Mouse (Mus musculus): Measurements from ENCODE around the gene Hist1h3e. TPM values are rescaled to one million over a fixed set of nuclear protein-coding genes. Genes with fewer than 3 reads are reported as not detected.
"Not testable (repeated sequence)": the region's sequence is repeated elsewhere in the genome, so short reads cannot be mapped to it uniquely, and the experiment has no call there.

Gene Hist1h3e
- polyA plus RNA-seq, 1 experiment, result not detected

DNA sequence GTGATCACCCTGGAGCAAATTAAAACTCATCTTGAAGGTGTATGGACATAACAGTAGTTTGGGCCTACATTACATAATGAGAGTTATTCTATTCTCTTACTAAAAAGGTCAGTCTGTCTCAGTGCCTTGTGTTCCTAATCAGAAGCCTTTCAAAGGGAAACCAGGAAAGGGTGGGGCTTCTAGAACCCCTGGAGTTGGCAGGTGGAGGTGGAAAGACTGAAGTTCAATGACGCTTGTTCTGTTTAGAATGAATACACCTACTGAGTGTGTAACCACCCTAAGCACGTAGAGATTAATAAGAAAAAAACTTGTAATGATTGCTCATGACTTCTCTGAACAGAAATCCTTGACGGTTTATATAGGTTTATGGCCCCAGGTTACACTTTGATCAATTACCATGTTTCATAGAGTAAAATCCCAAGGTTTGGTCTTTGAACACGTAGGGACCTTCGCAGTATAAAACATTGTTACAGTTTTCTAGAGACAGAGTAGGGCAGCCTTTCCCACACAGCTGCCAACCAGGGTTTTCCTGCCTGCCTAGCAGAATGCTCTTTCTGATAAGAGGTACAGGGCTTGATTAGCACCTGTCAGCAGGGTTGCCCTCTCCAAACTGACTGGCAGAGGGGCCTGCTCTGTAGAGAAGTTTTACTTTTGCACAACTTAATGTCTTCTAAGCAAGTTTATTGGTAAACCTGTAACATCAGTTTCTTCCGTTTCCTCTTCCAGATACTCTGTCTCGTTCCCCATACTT is 33.6 kb upstream of the Hist1h3e start:
- H3K4me1 ChIP-seq (ENCODE audit: control insufficient read depth, insufficient read depth, low read length), result no peaks in the 10 kb centered on the region
- no peak overlapping the region for H3K27ac ChIP-seq (ENCODE audit: insufficient read depth, low read depth, low read length)
- WGBS, result 91% methylated on average over 7 of the region's 7 CpGs
- TF ChIP-seq CTCF (IDR thresholded peaks at IDR 0.05; ENCODE audit: insufficient read depth, low read depth, low read length), result no peak
- no peak for TF ChIP-seq POLR2A (IDR thresholded peaks at IDR 0.05; ENCODE audit: insufficient read depth, low read depth, low read length)
- no peak overlapping the region for H3K4me3 ChIP-seq (ENCODE audit: insufficient read depth, low read depth, low read length)

GRCm38 (mm10) chr13:23595185-23595584 is 33.0 kb upstream of the Hist1h3e start:
- H3K27ac ChIP-seq (ENCODE audit: insufficient read depth, low read depth, low read length), result no peak overlapping the region
- WGBS, result 86% methylated on average over 2 of the region's 2 CpGs
- no peaks in the 10 kb centered on the region for H3K4me1 ChIP-seq (ENCODE audit: control insufficient read depth, insufficient read depth, low read length)
- TF ChIP-seq CTCF (IDR thresholded peaks at IDR 0.05; ENCODE audit: insufficient read depth, low read depth, low read length) (no peak), POLR2A (IDR thresholded peaks at IDR 0.05; ENCODE audit: insufficient read depth, low read depth, low read length) (no peak)
- H3K4me3 ChIP-seq (ENCODE audit: insufficient read depth, low read depth, low read length), result no peak overlapping the region

DNA sequence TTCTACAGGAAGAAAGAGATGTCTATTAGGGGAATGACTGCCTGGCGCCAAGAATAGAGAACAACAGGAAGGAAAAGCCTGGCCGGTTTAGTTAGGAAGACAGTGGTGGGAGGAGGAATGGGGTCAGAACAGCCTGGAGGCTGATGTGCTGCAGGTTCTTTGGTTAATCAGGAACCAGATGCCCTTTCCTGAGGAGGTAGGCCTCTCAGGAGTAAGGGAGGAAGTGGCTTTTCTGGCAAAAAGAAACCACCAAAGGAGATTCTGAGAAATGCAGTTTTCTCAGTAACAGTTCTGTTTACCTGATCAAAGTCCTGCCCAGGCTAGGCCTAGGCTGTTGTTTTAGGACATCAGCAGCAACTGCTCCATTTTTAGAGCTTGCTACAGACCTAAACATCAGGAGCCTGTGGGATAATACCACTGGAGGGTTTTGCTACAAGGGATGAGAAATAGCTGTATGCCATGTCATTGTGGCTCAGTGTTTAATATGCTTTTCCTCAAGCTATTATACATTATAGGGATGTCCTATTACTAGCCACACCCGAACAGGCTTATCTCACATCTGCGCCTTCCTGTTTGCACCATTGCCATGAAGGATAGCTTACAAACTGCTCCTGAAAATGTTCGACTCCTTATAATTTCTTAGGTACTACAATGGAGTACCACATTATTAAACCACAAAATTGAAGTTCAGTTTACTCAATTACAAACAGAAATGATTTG is 31.0 kb upstream of the Hist1h3e start:
- Histone ChIP-seq H3K4me3 (ENCODE audit: insufficient read depth, low read depth, low read length) (no peak overlapping the region), H3K27ac (ENCODE audit: insufficient read depth, low read depth, low read length) (no peak overlapping the region), H3K4me1 (ENCODE audit: control insufficient read depth, insufficient read depth, low read length) (no peaks in the 10 kb centered on the region)
- TF ChIP-seq POLR2A (IDR thresholded peaks at IDR 0.05; ENCODE audit: insufficient read depth, low read depth, low read length) (no peak), CTCF (IDR thresholded peaks at IDR 0.05; ENCODE audit: insufficient read depth, low read depth, low read length) (no peak)
- WGBS, result 85% methylated on average over 5 of the region's 5 CpGs

DNA sequence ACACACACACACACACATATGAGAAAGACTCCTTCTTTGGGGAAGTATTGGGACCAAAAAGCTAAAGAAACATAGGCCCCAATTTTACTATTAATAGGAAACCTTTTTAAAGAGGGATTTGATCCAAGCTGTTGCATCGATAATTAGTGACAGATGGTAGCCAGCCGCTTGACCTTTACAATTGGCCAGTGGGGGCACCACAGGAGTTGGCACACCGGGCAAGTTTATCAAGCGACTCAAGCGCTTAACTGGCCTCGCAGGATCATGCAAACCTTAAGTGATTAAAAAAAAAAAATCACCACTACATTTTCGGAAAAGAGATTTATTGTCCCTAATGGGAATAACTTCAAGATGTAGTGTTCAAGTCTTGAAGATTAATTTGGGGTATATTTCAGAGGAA is 30.4 kb upstream of the Hist1h3e start:
- H3K4me1 ChIP-seq (ENCODE audit: control insufficient read depth, insufficient read depth, low read length), result no peaks in the 10 kb centered on the region
- H3K27ac ChIP-seq (ENCODE audit: insufficient read depth, low read depth, low read length), result no peak overlapping the region
- WGBS, result 75% methylated on average over 7 of the region's 7 CpGs
- H3K4me3 ChIP-seq (ENCODE audit: insufficient read depth, low read depth, low read length), result no peak overlapping the region
- no peak for TF ChIP-seq POLR2A (IDR thresholded peaks at IDR 0.05; ENCODE audit: insufficient read depth, low read depth, low read length)
- no peak for TF ChIP-seq CTCF (IDR thresholded peaks at IDR 0.05; ENCODE audit: insufficient read depth, low read depth, low read length)

DNA sequence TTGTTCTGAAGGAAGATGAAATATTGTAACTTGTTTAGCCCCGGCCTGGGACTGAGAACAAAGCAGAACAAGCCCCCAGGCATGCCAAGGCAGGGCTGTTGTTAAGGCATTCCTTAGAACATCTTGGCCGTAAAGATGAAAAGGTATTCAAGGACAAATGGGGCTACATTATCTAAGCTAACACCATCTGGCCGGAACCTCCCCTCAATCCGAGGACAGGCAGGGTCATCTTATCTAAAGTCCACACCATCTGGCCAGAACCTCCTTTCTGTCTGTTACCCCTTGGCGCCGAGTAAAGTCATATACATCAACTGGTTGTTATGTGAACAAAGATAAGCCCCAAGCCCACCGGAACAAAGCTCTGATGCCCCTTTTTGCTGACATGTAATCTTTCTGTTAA is 29.7 kb upstream of the Hist1h3e start:
- not testable (repeated sequence) for H3K4me3 ChIP-seq (ENCODE audit: insufficient read depth, low read depth, low read length); H3K27ac ChIP-seq (ENCODE audit: insufficient read depth, low read depth, low read length); H3K4me1 ChIP-seq (ENCODE audit: control insufficient read depth, insufficient read depth, low read length)
- WGBS, result 94% methylated on average over 7 of the region's 7 CpGs

GRCm38 (mm10) chr13:23591206-23591605 is 29.0 kb upstream of the Hist1h3e start:
- Histone ChIP-seq H3K4me3 (ENCODE audit: insufficient read depth, low read depth, low read length) (no peak overlapping the region), H3K27ac (ENCODE audit: insufficient read depth, low read depth, low read length) (no peak overlapping the region), H3K4me1 (ENCODE audit: control insufficient read depth, insufficient read depth, low read length) (no peaks in the 10 kb centered on the region)
- WGBS, result 95% methylated on average over 7 of the region's 7 CpGs
- no peak for TF ChIP-seq CTCF (IDR thresholded peaks at IDR 0.05; ENCODE audit: insufficient read depth, low read depth, low read length)
- TF ChIP-seq POLR2A (IDR thresholded peaks at IDR 0.05; ENCODE audit: insufficient read depth, low read depth, low read length), result no peak

GRCm38 (mm10) chr13:23586940-23587225 is 24.7 kb upstream of the Hist1h3e start:
- 5% methylated on average over 1 of the region's 1 CpGs for WGBS
- Histone ChIP-seq H3K4me3 (ENCODE audit: insufficient read depth, low read depth, low read length) (no peak overlapping the region), H3K4me1 (ENCODE audit: control insufficient read depth, insufficient read depth, low read length) (peaks cover 3% of the 10 kb centered on the region; the same call in 1 of the 2 replicates), H3K27ac (ENCODE audit: insufficient read depth, low read depth, low read length) (no peak overlapping the region)
- TF ChIP-seq POLR2A (IDR thresholded peaks at IDR 0.05; ENCODE audit: insufficient read depth, low read depth, low read length) (no peak), CTCF (IDR thresholded peaks at IDR 0.05; ENCODE audit: insufficient read depth, low read depth, low read length) (no peak)

- Histone ChIP-seq H3K4me3 (ENCODE audit: insufficient read depth, low read depth, low read length) (peak overlapping the region; percentile 13; the same call in 1 of the 2 replicates), H3K4me1 (ENCODE audit: control insufficient read depth, insufficient read depth, low read length) (peaks cover 3% of the 10 kb centered on the region; the same call in 1 of the 2 replicates), H3K27ac (ENCODE audit: insufficient read depth, low read depth, low read length) (no peak overlapping the region)
- no peak for TF ChIP-seq CTCF (IDR thresholded peaks at IDR 0.05; ENCODE audit: insufficient read depth, low read depth, low read length)
- TF ChIP-seq POLR2A (IDR thresholded peaks at IDR 0.05; ENCODE audit: insufficient read depth, low read depth, low read length), result no peak
- WGBS, result 1% methylated on average over 22 of the region's 22 CpGs
Observed at GRCm38 (mm10) chr13:23586099-23586939, 24.1 kb upstream of the Hist1h3e start.
